Mouse (Mus musculus): ENCODE results near the gene Plekha7.

Plekha7 gene

DNA sequence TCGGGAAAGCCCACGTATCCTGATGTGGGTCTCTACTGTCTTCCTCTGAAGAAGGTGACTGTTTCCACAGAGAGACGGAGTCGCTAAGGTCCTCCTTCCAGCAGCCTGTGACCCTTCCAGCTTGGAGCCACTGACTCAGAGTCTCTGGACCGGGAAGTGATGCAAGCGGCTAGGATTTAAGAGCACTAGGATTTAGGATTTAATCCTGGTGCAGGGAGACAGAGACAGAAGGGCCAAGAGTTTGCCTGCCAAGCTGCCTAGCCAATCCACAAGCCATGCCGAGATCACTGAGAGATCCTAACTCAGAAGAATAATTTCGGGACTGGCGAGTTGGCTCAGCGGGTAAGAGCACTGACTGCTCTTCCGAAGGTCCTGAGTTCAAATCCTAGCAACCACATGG lies 59.6 kb downstream of the Plekha7 start:
- CTCF ChIA-PET = no interaction called here

DNA sequence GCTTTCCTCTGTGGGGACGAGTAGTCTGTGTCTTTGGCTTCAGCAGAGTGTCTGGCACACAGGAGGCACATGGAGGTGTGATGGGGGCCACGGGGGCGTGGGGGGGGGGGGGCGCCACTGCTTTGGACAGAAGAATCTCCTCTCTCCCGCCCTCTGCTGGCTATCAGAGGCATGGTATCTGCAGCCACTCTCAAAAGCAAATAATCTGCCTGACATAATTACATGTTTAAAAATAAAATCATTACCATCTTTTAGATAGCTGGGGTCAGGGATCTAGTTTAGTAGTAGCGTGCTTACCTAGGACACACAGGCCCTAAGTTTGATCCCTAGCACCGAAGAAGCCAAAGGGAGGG lies 60.8 kb downstream of the Plekha7 start:
- CTCF ChIA-PET = interaction anchor here (0.7 kb wide), 1 partner anchor 30 kb away, joined by 4 read pairs; no protein-coding TSS in a partner anchor

DNA sequence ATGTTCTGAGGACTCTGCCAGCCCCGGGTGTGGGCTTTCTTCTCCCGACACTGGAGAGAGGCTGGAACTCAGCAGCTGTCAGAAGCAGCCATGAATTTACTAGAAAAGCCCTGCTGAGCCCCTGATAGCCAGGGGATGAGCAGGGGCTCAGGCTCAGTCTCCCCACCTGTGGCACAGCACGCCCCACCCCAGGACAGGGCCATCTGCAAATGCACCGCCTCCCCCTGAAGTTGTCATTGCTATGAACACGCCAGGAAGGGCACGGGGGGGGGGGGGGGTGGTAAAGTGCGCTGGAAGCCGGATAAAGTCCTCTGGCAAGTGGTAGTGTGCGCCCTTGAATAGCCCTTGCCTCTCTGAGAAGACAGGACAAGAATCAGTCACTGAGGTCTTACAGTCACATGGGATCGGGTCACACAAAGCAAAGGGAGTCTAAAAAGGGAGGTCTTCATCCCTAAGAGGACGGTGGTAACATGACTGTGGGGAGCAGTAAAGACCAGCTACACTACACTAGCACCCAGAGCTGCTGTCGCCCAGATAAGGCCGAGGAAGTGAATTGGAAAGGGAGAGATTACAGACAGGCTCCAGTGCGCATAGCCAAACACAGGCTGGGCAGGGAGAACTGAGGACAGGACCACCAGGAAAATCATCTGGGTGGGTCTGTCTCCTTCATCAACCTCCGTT lies 61.3 kb downstream of the Plekha7 start:
- CTCF ChIA-PET = no interaction called here

DNA sequence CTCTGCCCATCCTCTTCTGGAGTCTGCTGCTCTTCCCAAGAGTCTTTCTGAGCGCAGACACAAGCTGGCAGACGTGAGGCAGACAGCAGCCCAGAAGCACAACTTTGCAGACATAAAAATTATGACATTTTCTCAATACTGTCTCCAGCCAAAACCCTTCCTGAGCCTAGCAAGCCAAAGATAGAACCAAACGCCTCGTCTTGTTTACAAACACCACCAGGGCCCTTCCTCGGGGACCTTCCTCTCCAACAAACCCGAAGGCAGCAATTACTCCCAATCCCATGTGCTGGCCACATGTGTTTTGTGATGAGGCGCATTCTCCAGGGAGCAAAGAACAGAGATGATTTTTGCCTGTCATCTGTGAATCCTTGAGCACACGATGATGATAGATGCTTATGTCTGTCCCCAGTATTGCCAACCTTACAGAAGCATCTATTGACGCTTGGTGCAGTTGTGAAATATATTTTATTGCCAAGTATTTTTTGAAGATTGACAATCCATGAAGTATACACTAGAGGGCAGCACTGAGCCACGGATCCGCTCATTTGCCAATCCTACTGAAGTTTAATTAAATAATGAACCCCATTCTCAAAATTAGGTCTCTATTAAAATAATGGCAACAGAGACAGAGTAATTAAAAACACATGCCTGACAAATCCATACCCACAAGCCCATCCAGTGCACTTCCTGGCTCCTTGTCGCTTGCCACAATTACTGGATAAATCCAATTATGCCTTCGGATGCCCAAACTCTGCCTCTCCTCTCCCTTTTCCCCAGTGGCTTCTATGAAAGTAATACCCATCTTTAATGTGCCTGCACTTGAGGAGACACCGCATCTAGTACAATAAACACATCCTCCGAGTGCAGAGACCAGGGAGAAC lies 62.1 kb downstream of the Plekha7 start:
- CTCF ChIA-PET = no interaction called here

DNA sequence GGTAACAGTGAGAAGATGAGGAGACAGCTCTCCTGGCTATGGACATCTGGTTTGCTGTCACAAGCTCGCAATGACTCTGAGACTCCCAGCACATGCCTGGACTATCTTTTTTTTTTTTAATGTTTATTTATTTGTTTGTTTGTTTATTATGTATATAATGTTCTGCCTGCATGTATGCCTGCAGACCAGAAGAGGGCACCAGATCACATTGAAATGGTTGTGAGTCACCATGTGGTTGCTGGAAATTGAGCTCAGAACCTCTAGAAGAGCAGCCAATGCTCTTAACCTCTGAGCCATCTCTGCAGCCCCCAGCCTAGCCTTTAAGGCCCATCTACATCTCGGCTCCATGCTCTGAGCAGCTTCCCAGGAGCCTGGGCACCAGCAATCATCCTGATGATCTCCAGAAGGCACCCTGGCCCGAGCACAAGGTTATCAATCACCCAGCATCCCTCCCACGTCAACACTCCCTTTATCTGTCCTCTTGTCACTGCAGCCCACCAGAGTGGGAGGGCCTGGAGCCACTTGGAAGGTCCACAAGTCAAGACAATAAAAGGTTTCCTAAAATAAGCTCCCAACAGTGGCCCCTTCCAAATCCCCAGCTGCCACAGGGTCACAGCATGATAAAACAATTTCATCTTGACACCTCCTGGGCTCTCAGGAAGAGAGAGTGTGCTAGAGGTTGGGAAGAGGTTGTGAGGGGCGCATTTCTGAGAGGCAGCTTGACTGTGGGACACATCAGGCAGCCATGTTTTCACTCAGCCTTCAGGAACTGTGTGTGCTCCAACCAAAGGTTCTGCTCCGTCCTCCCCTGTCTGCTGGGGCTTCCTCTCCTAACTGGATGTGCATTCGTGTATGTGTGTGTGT lies 63.6 kb downstream of the Plekha7 start:
- CTCF ChIA-PET = interaction anchor here (0.5 kb wide), 1 partner anchor 17 kb away, joined by 8 read pairs; no protein-coding TSS in a partner anchor

DNA sequence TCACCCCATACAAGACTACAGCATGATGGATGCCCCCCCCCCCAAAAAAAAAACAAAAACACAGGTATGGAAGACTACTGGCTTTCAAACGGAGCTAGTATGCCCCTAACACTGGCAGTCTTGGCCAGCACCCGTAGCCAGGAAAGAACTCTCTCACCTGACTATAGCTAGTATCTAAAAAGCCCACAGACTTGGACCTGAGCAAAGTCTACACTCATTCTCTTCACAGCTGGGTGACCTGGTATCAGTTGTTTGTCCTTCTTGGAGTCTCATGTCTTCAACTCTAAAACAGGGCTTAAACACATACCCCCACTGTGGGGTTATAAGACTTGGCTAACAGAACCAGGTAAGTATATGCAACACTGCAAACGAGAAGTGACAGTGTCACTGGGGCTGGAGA lies 65.4 kb downstream of the Plekha7 start:
- CTCF ChIA-PET = no interaction called here

DNA sequence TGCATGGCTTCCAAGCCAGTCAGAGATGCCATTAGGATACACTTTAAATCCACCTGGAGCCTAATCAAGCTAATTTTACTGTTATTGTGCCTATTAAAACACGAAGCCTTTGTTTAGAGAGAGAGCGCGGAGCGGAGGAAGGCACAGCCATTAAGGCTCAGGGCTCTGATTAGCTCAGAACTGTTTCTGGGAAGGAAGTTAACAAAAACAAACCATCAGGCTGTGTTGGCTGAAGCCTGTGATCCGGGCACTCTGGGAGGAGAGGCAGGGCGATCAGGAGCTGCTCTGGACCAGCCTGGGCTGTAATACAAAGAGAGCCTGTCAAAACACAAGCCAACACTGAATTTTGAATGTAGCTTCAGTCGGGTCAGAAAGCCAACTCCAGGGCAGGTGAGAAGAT lies 66.6 kb downstream of the Plekha7 start:
- CTCF ChIA-PET = no interaction called here

DNA sequence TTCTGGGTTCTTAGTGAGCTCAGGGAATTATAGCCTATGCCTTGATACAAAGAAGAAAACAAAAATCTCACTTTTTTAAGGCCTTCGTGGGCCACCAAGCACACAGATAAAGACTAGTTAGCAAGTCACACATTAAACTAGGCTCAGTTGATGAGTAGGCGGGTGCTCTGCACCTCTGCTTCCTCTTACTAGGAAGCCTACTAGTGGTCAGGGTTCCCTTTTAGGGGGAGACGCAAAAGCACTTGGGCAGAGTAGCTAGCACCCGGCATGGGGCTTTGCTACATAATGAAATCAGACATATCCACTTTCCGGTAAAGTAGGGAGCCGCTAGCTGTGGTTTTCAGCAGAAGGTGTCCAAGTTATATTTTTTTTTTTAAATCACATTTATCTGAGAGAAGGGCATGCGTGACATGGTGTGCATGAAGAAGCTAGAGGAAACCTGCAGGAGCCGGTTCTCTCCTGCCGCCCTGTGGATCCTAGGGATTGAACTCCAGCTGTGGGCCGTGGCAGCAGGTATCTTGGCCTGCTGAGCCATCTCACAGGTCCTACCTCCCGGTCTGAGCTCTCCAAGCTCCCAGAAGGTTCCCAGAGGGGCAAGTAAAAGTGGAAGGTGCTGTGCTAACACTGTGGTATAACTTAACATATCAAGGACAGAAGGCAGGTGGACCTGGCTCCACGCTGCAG lies 67.2 kb downstream of the Plekha7 start:
- CTCF ChIA-PET = no interaction called here

DNA sequence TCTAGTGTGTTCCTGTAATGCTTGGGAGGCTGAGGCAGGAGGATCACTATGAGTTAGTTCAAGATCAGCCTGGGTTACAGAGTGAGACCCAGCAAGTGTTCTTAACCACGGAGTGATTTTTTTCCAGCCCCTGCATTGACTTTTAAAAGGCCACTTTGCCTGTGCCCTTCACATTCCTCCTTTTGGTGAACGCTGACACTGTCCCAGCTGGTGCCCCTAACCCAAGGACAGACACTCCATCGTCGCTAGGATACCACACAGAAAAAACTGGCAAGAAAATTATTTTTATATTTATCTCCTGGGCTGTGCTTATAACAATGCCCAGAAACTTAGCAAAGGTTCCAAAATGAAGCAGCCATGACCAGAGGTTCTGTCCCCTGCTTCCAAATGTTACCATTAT lies 67.8 kb downstream of the Plekha7 start:
- CTCF ChIA-PET = no interaction called here

DNA sequence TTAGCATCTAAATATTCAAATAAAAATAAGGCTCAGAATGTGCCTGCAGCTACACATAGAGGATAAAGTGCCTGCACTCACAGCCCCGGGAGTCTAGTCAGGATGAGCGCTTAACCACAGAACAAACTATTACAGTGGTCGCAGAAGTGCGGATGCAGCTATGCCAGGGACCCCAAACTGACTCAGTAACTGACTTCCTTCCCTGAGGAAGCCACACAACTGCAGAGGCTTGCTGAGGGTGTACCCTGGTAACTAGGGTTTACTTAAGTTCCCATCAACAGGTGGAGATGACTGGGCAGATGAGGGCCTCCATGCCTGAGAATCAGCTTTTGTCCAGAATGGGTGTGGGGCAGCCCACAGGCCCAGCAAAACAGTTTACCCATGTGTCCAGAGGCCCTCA lies 69.9 kb downstream of the Plekha7 start:
- CTCF ChIA-PET = no interaction called here

DNA sequence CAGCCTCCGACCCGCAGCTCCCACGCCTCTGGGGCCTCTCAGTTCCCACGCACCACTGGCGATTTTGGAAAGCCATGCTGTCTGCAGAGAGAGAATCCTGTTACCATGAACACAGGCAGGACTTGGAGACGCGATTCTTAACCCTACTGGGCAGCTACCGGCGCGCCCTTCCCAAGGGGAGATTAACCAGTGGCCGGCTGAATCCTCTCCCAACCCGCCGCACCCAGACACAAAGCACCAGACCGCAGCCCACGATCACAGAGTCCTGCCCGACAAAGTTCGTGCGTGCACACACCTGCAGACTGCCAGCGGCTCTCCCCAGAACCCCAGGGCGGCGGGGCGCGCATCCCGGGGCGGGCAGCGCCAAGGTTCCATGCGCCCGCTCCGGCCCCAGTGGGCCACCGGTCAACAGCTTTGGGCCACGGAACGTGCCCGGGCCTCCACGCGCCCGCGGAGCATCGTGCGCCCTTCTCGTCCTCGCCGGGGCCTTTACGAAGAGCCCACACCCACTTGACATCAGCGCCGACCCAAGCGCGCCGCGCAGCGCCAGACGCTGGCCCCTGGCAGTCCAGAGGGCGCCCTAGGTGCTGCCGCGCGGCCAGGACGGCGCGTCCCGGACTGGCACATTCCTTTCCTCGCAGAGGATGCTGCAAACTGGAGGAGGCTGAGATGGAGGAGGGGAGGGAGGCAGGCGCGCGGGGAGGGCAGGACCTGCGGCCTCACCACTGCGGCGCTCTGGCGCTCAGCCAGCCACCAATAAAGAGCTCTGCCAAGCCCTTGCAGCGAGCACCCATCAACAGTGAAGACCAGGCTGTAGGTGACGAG lies 70.8 kb downstream of the Plekha7 start:
- CTCF ChIA-PET = no interaction called here

DNA sequence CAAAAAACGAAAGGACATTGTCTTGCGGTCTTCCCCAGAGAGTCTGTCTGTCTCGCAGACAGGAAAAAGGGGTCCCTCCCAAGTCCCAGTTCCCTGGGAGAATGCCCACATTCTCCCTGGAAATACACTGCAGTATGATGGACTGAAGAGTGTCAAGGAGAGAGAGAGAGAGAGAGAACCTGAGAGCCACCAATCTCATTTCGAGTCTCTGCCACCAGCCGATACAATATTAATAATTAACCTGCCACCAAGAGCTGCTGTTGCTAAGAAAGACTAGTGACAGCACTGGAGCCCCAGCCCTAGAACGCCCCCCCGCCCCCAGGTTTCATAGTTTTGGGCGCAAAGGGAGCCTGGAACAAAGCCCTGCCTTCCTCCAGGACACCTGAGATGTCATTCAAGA lies 71.6 kb downstream of the Plekha7 start:
- CTCF ChIA-PET = no interaction called here

DNA sequence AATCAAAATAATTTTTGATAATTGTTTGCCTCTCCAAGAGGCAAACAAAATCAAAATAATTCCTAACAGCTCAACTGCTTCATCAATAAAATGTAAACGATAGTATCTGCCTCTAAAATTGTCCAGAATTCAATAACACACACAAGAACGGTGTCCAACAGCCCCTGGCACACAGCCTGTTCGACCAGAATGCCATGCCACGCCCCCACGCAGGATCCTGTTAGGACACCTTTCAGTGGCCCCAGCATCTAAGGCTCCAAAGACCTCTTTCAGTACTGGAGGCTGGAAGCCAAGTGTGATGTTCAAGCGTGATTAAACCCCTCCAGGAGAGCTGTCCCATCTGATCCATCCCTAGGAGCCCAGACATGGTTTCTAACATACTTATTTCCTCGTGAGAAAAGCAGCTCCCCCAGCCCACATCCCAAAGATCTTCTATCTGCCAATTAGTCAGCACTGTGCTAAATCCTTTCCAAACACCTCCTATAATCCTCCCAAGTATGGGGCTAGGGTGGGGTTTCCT lies 73.8 kb downstream of the Plekha7 start:
- CTCF ChIA-PET = no interaction called here

DNA sequence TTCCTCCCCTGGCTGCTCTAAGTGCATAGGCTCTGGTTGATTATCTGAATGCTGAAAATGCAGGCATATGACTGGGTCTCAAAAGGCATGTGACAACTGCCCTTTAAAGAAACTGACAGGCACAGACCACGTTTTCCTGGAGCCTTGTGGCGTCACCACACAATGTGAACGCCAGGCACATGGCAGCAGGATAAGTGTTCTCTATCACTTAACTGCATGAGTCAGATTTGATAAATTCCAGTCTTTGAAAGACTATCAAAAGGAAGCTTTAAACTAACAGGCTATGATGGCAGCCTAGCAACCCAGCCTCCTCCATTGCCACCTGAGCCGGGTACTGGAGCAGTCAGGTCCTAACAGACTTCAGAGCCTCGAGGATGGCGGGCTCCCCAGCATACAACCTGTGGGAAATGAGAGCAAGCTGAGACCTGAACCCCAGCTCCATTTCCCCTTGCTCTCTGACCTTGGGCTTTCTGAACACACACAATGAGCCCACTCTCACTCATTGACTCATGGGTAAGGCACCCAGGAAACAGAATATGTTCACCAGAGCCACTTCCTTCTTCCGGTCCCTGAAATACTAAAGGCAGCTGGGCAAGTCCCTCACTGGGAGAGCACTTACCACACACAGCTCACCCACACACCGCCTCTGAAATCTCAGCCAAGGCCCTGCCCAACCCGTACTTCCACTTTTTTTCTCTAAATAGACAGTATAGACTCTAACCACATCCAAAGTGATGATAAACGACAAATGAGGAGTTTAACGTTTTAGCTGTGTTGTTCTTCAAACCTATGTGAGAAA lies 77.2 kb downstream of the Plekha7 start:
- CTCF ChIA-PET = no interaction called here

DNA sequence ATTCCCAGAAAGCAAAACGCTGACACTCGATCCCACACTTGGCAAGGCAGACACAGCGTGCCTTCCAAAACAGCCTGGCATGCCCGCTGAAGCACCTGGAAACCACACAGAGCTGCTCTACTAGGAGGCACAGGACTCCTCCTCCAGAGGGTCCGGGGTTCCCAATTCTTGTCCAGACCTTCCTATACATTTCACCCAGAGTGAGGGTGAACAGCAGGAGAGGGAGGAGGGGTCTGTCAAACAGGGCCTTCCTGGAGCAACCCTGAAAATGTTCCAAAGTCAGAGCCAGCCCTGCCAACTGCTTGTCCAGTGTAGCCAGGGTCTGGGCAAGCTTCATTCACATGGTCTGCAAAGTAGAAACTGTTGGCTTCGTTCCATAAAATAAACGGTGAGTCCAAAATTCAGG lies 81.3 kb downstream of the Plekha7 start:
- CTCF ChIA-PET = no interaction called here

DNA sequence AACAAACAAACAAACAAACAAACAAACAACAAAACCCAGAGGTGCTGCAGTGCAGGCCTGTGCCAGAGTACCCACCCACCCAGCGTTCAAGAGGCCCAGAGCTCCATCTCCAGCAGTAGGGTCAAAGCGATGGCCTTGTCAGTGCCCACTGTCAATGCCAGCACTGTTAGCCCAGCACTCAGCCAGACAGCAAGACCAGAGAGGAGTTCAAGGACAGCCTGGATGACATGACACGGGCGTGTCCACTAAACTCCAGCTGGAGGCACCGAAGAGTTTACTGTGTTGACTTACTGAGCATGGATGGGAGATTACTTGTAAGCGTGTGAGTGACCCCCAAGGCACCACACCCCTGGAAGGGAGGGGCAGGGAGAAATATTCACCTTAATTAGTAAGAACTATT lies 81.9 kb downstream of the Plekha7 start:
- CTCF ChIA-PET = no interaction called here

DNA sequence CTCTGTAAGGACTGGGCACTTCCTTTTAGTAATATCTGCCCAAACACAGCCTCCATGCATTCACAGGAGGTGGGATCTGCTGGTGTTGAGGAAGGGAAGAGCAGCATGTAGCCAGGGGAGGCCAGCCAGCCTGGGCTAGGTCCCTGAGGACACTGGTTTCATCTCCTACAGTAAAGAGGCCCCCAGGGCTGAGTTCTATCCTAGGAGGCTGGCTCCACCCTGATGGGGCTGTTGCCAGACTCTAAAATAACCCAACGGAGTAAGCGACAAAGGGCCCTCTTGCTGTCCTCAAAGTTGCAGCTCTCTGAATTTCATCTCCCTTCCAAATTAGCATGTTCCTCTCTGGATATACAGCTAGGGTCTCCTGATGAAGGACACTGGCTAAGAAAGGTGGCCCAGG lies 83.6 kb downstream of the Plekha7 start:
- CTCF ChIA-PET = no interaction called here

DNA sequence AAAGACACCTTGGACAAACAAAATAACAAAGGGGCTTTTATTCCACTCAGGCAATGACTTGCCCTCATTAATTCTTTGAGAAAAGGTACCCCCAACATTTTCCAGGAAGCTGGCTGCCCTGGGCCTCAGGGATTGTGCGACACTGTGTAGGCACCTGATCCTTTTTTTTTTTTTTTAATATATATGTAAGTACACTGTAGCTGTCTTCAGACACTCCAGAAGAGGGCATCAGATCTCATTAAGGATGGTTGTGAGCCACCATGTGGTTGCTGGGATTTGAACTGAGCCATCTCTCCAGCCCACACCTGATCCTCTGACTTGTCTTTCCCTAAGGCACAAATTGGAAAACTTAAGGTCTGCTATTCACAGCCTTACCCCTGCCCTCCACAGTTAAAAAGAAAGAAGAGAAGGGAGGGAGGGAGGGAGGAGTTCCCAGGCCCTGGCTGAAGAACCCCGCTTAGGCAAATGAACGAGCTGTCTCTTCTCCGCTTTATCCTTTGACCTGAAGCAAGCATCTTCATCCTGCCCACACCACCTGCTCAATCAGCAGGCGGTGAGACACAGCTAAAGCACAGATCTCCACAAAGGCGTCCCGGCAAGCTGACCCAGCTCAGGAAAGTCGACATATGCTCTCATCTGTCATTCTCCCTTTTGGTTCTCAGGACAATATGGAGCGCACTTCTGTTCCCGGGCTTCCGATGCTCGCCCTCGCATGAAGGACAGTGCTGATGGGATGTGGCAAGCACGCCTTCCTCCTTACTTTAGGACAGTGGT lies 85.0 kb downstream of the Plekha7 start:
- CTCF ChIA-PET = no interaction called here

DNA sequence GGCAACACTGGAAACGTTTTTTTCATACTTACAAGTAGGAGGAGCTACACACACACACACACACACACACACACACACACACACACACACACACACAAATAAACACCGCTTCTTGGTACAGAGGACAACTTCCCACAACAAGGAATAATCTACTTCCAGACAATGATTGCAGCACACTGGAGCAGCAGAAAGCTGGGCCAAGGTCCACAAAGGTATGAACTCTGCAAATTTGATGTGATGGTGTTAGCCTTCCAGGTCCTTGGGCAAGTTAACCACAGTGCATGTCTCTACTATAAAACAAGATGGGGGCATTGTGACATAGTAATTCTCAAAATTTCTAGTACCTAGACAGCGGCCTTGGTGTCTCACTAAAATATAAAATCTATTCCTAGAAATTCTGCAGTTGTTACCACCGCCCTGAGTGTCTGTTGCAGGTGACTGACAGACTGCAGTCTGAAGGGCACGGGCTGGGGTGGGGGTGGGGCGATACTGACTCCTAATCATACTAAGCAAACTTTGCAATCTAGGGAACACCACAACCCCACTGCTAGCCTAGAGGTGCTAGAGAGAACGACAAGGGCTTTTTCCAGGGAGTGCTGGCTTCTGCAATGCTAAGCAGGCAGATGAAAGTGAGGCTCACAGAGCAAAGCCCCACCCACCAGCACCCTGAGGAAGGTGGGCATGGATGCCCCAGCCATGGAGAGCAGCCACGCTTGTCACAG lies 85.7 kb downstream of the Plekha7 start:
- CTCF ChIA-PET = no interaction called here
